Mouse (Mus musculus): ENCODE measurements around the gene Manbal. TPM values are rescaled to one million over a fixed set of nuclear protein-coding genes. Genes with fewer than 3 reads are reported as not detected.

The Manbal gene
- polyA plus RNA-seq, 2 experiments: 9.1 to 14.6 TPM

GRCm38 (mm10) chr2:157422854-157423705 is 55.7 kb downstream of the Manbal start:
- 58% methylated on average over 11 of the region's 11 CpGs for WGBS (ENCODE audit: insufficient replicate concordance)
- TF ChIP-seq EP300 (IDR thresholded peaks at IDR 0.05; ENCODE audit: low read depth) (no peak), CTCF (IDR thresholded peaks at IDR 0.05; ENCODE audit: low read depth) (no peak)
- Histone ChIP-seq H3K4me3 (ENCODE audit: insufficient read depth in 1 of 2, low read depth in 2 of 2, low read length in 2 of 2) (no peak overlapping the region), H3K27me3 (ENCODE audit: control insufficient read depth, insufficient read depth, low read length) (peaks cover 17% of the 10 kb centered on the region), H3K27ac (no peak overlapping the region), H3K36me3 (replicated peaks; ENCODE audit: control insufficient read depth, insufficient read depth, low read depth) (no peaks in the 10 kb centered on the region), H3K4me2 (ENCODE audit: low read depth) (no peak overlapping the region), H3K4me1 (replicated peaks; ENCODE audit: control insufficient read depth in 2 of 2, insufficient read depth in 2 of 2, low read length in 1 of 2) (peaks cover 0 to 5% of the 10 kb centered on the region in 2 experiments; a peak in 1 of 4 replicates), H3K9ac (replicated peaks) (no peak overlapping the region), H3K9me3 (ENCODE audit: control insufficient read depth, low read length) (no peaks in the 10 kb centered on the region)
- ATAC-seq (ENCODE audit: insufficient read depth) (peak; percentile 31; the same call in 1 of the 2 replicates), DNase-seq (ENCODE audit: low read depth in 3 of 3, low spot score in 3 of 3) (no peak)

DNA sequence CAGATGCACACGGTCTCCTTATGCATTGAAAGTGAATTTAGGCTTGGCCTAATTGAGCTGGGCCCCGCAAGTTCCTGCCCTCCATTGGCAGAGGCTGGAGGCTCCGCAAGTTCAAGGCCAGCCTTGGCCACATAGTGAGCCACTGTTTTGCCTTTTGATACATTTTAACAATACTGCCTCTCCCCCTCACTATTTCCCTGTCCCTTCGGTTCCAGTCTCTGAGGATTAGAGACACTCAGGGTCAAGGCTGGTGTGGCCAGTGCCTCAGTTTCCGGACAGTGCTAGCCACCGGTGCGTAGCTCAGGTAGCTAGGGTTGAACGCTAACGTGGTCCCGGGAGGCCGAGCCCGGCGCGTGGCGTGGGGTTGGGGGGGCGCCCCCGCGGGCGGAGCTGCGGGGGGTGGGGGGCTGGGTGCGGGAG is 56.3 kb downstream of the Manbal start:
- peaks cover 0 to 5% of the 10 kb centered on the region in 2 experiments; a peak in 1 of 4 replicates for H3K4me1 ChIP-seq (replicated peaks; ENCODE audit: control insufficient read depth in 2 of 2, insufficient read depth in 2 of 2, low read length in 1 of 2)
- ATAC-seq (ENCODE audit: insufficient read depth): no peak

GRCm38 (mm10) chr2:157424126-157424903 is 56.9 kb downstream of the Manbal start:
- ATAC-seq (ENCODE audit: insufficient read depth): no peak
- peaks cover 0 to 5% of the 10 kb centered on the region in 2 experiments; a peak in 1 of 4 replicates for H3K4me1 ChIP-seq (replicated peaks; ENCODE audit: control insufficient read depth in 2 of 2, insufficient read depth in 2 of 2, low read length in 1 of 2)
- H3K27ac ChIP-seq: no peak overlapping the region
- H3K9ac ChIP-seq (replicated peaks): peak overlapping the region; percentile 40
- peak overlapping the region; percentile 35 to 59 for H3K4me3 ChIP-seq (ENCODE audit: insufficient read depth in 1 of 2, low read depth in 2 of 2, low read length in 2 of 2)
- H3K36me3 ChIP-seq (replicated peaks; ENCODE audit: control insufficient read depth, insufficient read depth, low read depth): no peaks in the 10 kb centered on the region
- no peaks in the 10 kb centered on the region for H3K9me3 ChIP-seq (ENCODE audit: control insufficient read depth, low read length)
- H3K27me3 ChIP-seq (ENCODE audit: control insufficient read depth, insufficient read depth, low read length): peaks cover 17% of the 10 kb centered on the region
- H3K4me2 ChIP-seq (ENCODE audit: low read depth): peak overlapping the region; percentile 61
- no peak for DNase-seq (ENCODE audit: low read depth in 3 of 3, low spot score in 3 of 3)
- TF ChIP-seq CTCF (IDR thresholded peaks at IDR 0.05; ENCODE audit: low read depth): no peak
- no peak for TF ChIP-seq EP300 (IDR thresholded peaks at IDR 0.05; ENCODE audit: low read depth)
- whole genome bisulfite sequencing (ENCODE audit: insufficient replicate concordance): 5% methylated on average over 63 of the region's 98 CpGs

More for the DNA sequence above, 56.3 kb downstream of the Manbal start:
- Histone ChIP-seq H3K9me3 (ENCODE audit: control insufficient read depth, low read length) (no peaks in the 10 kb centered on the region), H3K9ac (replicated peaks) (peak overlapping the region; percentile 40; the same call in 1 of the 2 replicates), H3K27me3 (ENCODE audit: control insufficient read depth, insufficient read depth, low read length) (peaks cover 17% of the 10 kb centered on the region), H3K27ac (no peak overlapping the region), H3K36me3 (replicated peaks; ENCODE audit: control insufficient read depth, insufficient read depth, low read depth) (no peaks in the 10 kb centered on the region), H3K4me3 (ENCODE audit: insufficient read depth in 1 of 2, low read depth in 2 of 2, low read length in 2 of 2) (peak overlapping the region; percentile 49 to 59), H3K4me2 (ENCODE audit: low read depth) (peak overlapping the region; percentile 61)
- no peak for DNase-seq (ENCODE audit: low read depth in 3 of 3, low spot score in 3 of 3)
- TF ChIP-seq EP300 (IDR thresholded peaks at IDR 0.05; ENCODE audit: low read depth) (no peak), CTCF (IDR thresholded peaks at IDR 0.05; ENCODE audit: low read depth) (no peak)
- 8% methylated on average over 21 of the region's 21 CpGs for WGBS (ENCODE audit: insufficient replicate concordance)

- Histone ChIP-seq H3K9ac (replicated peaks) (no peak overlapping the region), H3K4me2 (ENCODE audit: low read depth) (peak overlapping the region; percentile 61), H3K4me3 (ENCODE audit: insufficient read depth in 1 of 2, low read depth in 2 of 2, low read length in 2 of 2) (peak overlapping the region; percentile 35 to 59; a peak in 3 of 4 replicates), H3K27ac (no peak overlapping the region), H3K27me3 (ENCODE audit: control insufficient read depth, insufficient read depth, low read length) (peaks cover 17% of the 10 kb centered on the region), H3K4me1 (replicated peaks; ENCODE audit: control insufficient read depth in 2 of 2, insufficient read depth in 2 of 2, low read length in 1 of 2) (peaks cover 0 to 5% of the 10 kb centered on the region in 2 experiments; a peak in 1 of 4 replicates), H3K9me3 (ENCODE audit: control insufficient read depth, low read length) (no peaks in the 10 kb centered on the region), H3K36me3 (replicated peaks; ENCODE audit: control insufficient read depth, insufficient read depth, low read depth) (no peaks in the 10 kb centered on the region)
- ATAC-seq (ENCODE audit: insufficient read depth) (no peak), DNase-seq (ENCODE audit: low read depth in 3 of 3, low spot score in 3 of 3) (no peak)
- 66% methylated on average over 16 of the region's 16 CpGs for WGBS (ENCODE audit: insufficient replicate concordance)
- TF ChIP-seq EP300 (IDR thresholded peaks at IDR 0.05; ENCODE audit: low read depth) (no peak), CTCF (IDR thresholded peaks at IDR 0.05; ENCODE audit: low read depth) (no peak)
Observed at GRCm38 (mm10) chr2:157424904-157425642, 57.7 kb downstream of the Manbal start.

All from liver, embryonic 14.5 days (tissue).